Mouse (Mus musculus) colon, adult 2 months (tissue): ENCODE results near the gene Colca2. TPM values are rescaled to one million over a fixed set of nuclear protein-coding genes. Genes with fewer than 3 reads are reported as not detected.

Source experiments
- polyA plus RNA-seq: library from polyadenylated mRNA; depleted of rRNA; stranded (reverse); fragments of >200 nt; gene quantifications from 2 replicates; pipeline ENCODE4 v1.2.3, GENCODE M21; 2012; rRNA removed

The Colca2 gene
- 1.6 and 2.1 TPM in 2 replicates for polyA plus RNA-seq

GRCm38 (mm10) chr9:51278500-51279381 is at the start of gene Colca2:
Gene Colca2 (minus strand): TSS chr9:51278569.

Other genes starting within 250 kb of the Colca2 start
- not detected in 2 replicates for gene Btg4, start 217.7 kb downstream of the Colca2 start, polyA plus RNA-seq
- 3.0 and 4.0 TPM in 2 replicates for gene Layn, start 201.5 kb downstream of the Colca2 start, polyA plus RNA-seq
- gene 4833427G06Rik, start 176.5 kb downstream of the Colca2 start, polyA plus RNA-seq = not detected in 2 replicates
- 0.44 and 1.1 TPM in 2 replicates for gene Gm32742, start 113.1 kb downstream of the Colca2 start, polyA plus RNA-seq
- 12.6 and 18.8 TPM in 2 replicates for gene Pou2af1, start 64.9 kb downstream of the Colca2 start, polyA plus RNA-seq
- gene 1810046K07Rik, start 50.3 kb upstream of the Colca2 start, polyA plus RNA-seq = 4.0 and 5.2 TPM in 2 replicates